Mouse (Mus musculus) lung, postnatal 0 days (tissue): Measurements from ENCODE around the gene Slc38a7. TPM values are rescaled to one million over a fixed set of nuclear protein-coding genes. Genes with fewer than 3 reads are reported as not detected.
"Not testable (repeated sequence)": the region's sequence is repeated elsewhere in the genome, so short reads cannot be mapped to it uniquely, and the experiment has no call there.

Source experiments
- ATAC-seq: fragments of 200-750 bp; cut with Nextera tagmentation; 2 replicates; pipeline ENCODE4 v1.8.0; 2017; ENCODE audit warnings: moderate library complexity
- DNase-seq: peaks from one replicate; pipeline ENCODE4 v3.0.0-alpha.2; 2016; ENCODE audit warnings: low spot score
- H3K27ac ChIP-seq: fragments of 300-500 bp; sonication (generic); 2 replicates; pipeline ENCODE4 v1.5.1; 2014; ENCODE audit warnings: antibody characterized with exemption, mild to moderate bottlenecking, low read length, mixed read lengths
- H3K27me3 ChIP-seq: fragments of 300-500 bp; sonication (generic); replicated peaks from 2 replicates; pipeline ENCODE4 v1.6.1; 2014; ENCODE audit warnings: low read length, mixed read lengths; ENCODE audit not compliant: insufficient read depth
- H3K36me3 ChIP-seq: fragments of 300-500 bp; sonication (generic); 2 replicates; pipeline ENCODE4 v1.6.1; 2014; ENCODE audit warnings: low read length, mixed read lengths; ENCODE audit not compliant: insufficient read depth
- H3K4me1 ChIP-seq: fragments of 300-500 bp; sonication (generic); 2 replicates; pipeline ENCODE4 v1.6.1; 2014; ENCODE audit warnings: antibody characterized with exemption, low read depth, low read length, mixed read lengths; ENCODE audit not compliant: insufficient read depth
- H3K4me2 ChIP-seq: fragments of 300-500 bp; sonication (generic); replicated peaks from 2 replicates; pipeline ENCODE4 v1.6.1; 2014; ENCODE audit warnings: low read depth, mild to moderate bottlenecking, low read length, moderate library complexity, mixed read lengths
- H3K4me3 ChIP-seq: fragments of 300-500 bp; sonication (generic); 2 replicates; pipeline ENCODE4 v1.5.1; 2014; ENCODE audit warnings: low read depth, low read length
- H3K9ac ChIP-seq: fragments of 300-500 bp; sonication (generic); replicated peaks from 2 replicates; pipeline ENCODE4 v1.6.1; 2014; ENCODE audit warnings: low read depth, mild to moderate bottlenecking
- H3K9me3 ChIP-seq: fragments of 300-500 bp; sonication (generic); 2 replicates; pipeline ENCODE4 v1.6.1; 2016; ENCODE audit warnings: low read length, mixed read lengths
- CTCF ChIP-seq: IDR thresholded peaks from 2 replicates; pipeline ENCODE4 v1.5.1; 2016; ENCODE audit warnings: antibody characterized with exemption, mild to moderate bottlenecking
- EP300 ChIP-seq: IDR thresholded peaks from 2 replicates; pipeline ENCODE4 v1.6.1; 2016; ENCODE audit warnings: antibody characterized with exemption, mild to moderate bottlenecking, control low read depth
- WGBS: fragments of 180-500 bp; shearing (Covaris S2); extraction: QIAGEN DNeasy Blood & Tissue Kit; methylation state at CpG from one replicate; pipeline ENCODE4 v1.1.7; 2014; 5-methylcytosine and 5-hydroxymethylcytosine counted together
- polyA plus RNA-seq: library from polyadenylated mRNA; unstranded; fragments of >200 nt; fragmentation: Nextera tagmentation; extraction: Ambion mirVana; gene quantifications from 2 replicates; pipeline ENCODE4 v1.2.1, GENCODE M21; 2015

Slc38a7 gene
- polyA plus RNA-seq, 1 experiment from 2014 or later: 11.6 TPM

GRCm38 (mm10) chr8:95832603-95833434 lies 20.5 kb downstream of the Slc38a7 start:
- peak; percentile 87 for DNase-seq
- Histone ChIP-seq H3K4me3 (peak overlapping the region; percentile 17; the same call in 1 of the 2 replicates), H3K27ac (peak overlapping the region; percentile 32; the same call in 1 of the 2 replicates), H3K4me1 (no peaks in the 10 kb centered on the region), H3K9ac (no peak overlapping the region), H3K9me3 (no peaks in the 10 kb centered on the region), H3K4me2 (peak overlapping the region; percentile 46), H3K27me3 (no peaks in the 10 kb centered on the region), H3K36me3 (no peaks in the 10 kb centered on the region)
- TF ChIP-seq EP300: 0 out of 2 replicates have a peak, but pooled peaks have one; percentile 6
- peak; percentile 97 for TF ChIP-seq CTCF
- peak; percentile 75 for ATAC-seq
- 18% methylated on average over 16 of the region's 16 CpGs for WGBS

GRCm38 (mm10) chr8:95830144-95830543 lies 23.2 kb downstream of the Slc38a7 start:
- 65% methylated on average over 3 of the region's 3 CpGs for WGBS
- ATAC-seq (no peak), DNase-seq (no peak)
- H3K4me2 ChIP-seq: no peak overlapping the region
- H3K36me3 ChIP-seq: no peaks in the 10 kb centered on the region
- TF ChIP-seq CTCF (no peak), EP300 (no peak)
- H3K27me3 ChIP-seq: no peaks in the 10 kb centered on the region
- no peaks in the 10 kb centered on the region for H3K9me3 ChIP-seq
- no peaks in the 10 kb centered on the region for H3K4me1 ChIP-seq
- no peak overlapping the region for H3K27ac ChIP-seq
- H3K9ac ChIP-seq: no peak overlapping the region
- H3K4me3 ChIP-seq: no peak overlapping the region

GRCm38 (mm10) chr8:95825162-95825561 lies 28.2 kb downstream of the Slc38a7 start, which contains the start of gene Sap18b:
Gene Sap18b, plus strand, starts transcription at chr8:95825346.
- H3K9me3 ChIP-seq, H3K4me1 ChIP-seq, H3K27me3 ChIP-seq, H3K36me3 ChIP-seq, H3K9ac ChIP-seq, H3K4me2 ChIP-seq, DNase-seq, ATAC-seq, H3K4me3 ChIP-seq, H3K27ac ChIP-seq: not testable (repeated sequence)
- 48% methylated on average over 25 of the region's 25 CpGs for WGBS

DNA sequence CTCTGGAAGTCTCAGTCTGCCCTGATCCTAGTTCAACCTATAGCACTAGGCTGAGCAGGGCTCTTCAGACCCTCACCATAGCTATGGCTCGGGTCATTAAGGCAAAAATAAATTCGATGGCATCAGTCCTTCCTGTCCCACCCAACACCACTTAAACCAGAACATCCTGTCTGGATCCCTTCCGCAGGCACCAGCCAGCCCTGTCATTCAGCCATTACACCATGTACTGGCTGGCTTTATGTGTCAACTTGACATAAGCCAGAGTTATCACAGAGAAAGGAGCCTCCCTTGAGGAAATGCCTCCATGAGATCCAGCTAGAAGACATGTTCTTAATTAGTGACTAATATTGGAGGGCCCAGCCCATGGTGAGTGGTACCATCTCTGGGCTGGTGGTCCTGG lies 30.6 kb downstream of the Slc38a7 start:
- Histone ChIP-seq H3K4me1 (no peaks in the 10 kb centered on the region), H3K9ac (no peak overlapping the region), H3K36me3 (no peaks in the 10 kb centered on the region), H3K27ac (no peak overlapping the region), H3K4me2 (no peak overlapping the region), H3K27me3 (no peaks in the 10 kb centered on the region), H3K9me3 (no peaks in the 10 kb centered on the region), H3K4me3 (no peak overlapping the region)
- 63% methylated on average over 3 of the region's 3 CpGs for WGBS
- ATAC-seq (peak; percentile 62), DNase-seq (no peak)
- TF ChIP-seq CTCF: no peak
- TF ChIP-seq EP300: peak; percentile 15; the same call in 1 of the 2 replicates

- no peaks in the 10 kb centered on the region for H3K27me3 ChIP-seq
- H3K9ac ChIP-seq: no peak overlapping the region
- no peak overlapping the region for H3K4me3 ChIP-seq
- no peaks in the 10 kb centered on the region for H3K4me1 ChIP-seq
- H3K9me3 ChIP-seq: no peaks in the 10 kb centered on the region
- ATAC-seq (no peak), DNase-seq (no peak)
- H3K36me3 ChIP-seq: no peaks in the 10 kb centered on the region
- H3K27ac ChIP-seq: no peak overlapping the region
- WGBS: 81% methylated on average over 5 of the region's 5 CpGs
- no peak for TF ChIP-seq CTCF
- TF ChIP-seq EP300: no peak
- no peak overlapping the region for H3K4me2 ChIP-seq
Measured at GRCm38 (mm10) chr8:95822096-95822495, 31.2 kb downstream of the Slc38a7 start.

DNA sequence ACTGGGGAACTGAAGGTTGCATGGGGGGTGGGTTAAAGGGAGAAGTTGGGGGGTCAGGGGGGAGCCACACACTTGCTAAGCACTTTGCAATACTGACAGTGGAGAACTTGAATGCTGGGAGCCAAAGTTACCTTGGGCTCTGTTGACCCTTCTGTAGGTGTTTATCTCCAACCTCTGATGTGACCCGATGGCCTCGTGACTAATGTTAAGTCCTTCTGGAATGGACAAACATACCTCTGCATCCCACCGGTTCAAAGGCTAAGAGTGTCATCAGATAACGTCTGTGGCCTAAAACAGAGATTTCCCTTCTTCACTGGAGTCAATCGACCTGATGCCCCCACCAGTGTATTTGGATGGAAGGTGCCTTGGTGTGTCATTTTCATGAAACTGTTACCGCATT lies 32.1 kb downstream of the Slc38a7 start:
- TF ChIP-seq CTCF (no peak), EP300 (no peak)
- WGBS: 56% methylated on average over 6 of the region's 6 CpGs

More for the DNA sequence above, 32.1 kb downstream of the Slc38a7 start:
- Histone ChIP-seq H3K9ac (no peak overlapping the region), H3K27ac (no peak overlapping the region), H3K4me1 (no peaks in the 10 kb centered on the region), H3K9me3 (no peaks in the 10 kb centered on the region), H3K36me3 (no peaks in the 10 kb centered on the region), H3K4me3 (no peak overlapping the region), H3K4me2 (no peak overlapping the region), H3K27me3 (no peaks in the 10 kb centered on the region)
- ATAC-seq: no peak
- DNase-seq: no peak
